Mouse (Mus musculus) erythroblast, embryonic 14.5 days (primary cell): ENCODE results near the gene Tulp2.

Experiments
- GATA1 ChIP-seq: IDR thresholded peaks from 2 replicates; pipeline ENCODE4 v1.6.1; 2012; ENCODE audit warnings: low read length, inconsistent platforms, mixed read lengths
- TAL1 ChIP-seq: IDR thresholded peaks from 3 replicates; pipeline ENCODE4 v1.6.1; 2012; ENCODE audit warnings: low read length, inconsistent platforms, mixed read lengths

DNA sequence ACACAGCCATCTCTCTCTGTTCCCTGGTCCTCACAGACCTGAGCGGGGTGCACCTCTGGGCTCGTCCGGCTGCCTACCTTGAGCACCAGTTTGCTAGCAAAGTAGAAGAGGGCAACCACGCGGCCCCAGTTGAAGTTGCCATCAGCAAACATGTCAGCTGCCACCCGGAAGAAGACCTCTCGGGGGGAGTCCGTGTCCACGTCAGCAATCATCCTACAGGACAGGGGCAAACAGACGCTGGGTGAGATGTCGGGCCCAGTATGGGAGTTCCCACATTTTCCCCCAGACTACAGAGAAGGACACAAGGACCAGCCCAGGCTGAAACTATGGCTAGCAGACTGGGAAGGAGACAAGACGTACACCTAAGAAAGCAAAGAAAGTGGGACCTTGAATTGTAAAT, 16.6 kb upstream of the Tulp2 start:
- TF ChIP-seq TAL1: no peak
- TF ChIP-seq GATA1: no peak
